Mouse (Mus musculus): ENCODE results near the gene Ccdc107.
A peak's percentile ranks its signal among the peaks of the same experiment; 100 is the strongest.
"Not testable (repeated sequence)": the region's sequence is repeated elsewhere in the genome, so short reads cannot be mapped to it uniquely, and the experiment has no call there.

The Ccdc107 gene

GRCm38 (mm10) chr4:43483535-43484091 is 9.1 kb upstream of the Ccdc107 start, which contains the start of gene Sit1:
Gene Sit1, minus strand, starts transcription at chr4:43483734.
- no peak for DNase-seq (ENCODE audit: extremely low spot score, low spot score)

- not testable (repeated sequence) for DNase-seq (ENCODE audit: extremely low spot score, low spot score)
Measured at GRCm38 (mm10) chr4:43485666-43486065, 7.0 kb upstream of the Ccdc107 start.

GRCm38 (mm10) chr4:43489611-43490010 is 3.1 kb upstream of the Ccdc107 start:
- DNase-seq (ENCODE audit: extremely low spot score, low spot score): no peak

GRCm38 (mm10) chr4:43490801-43491200 is 1.9 kb upstream of the Ccdc107 start:
- no peak for DNase-seq (ENCODE audit: extremely low spot score, low spot score)

GRCm38 (mm10) chr4:43492101-43492820 is 439 bp upstream of the Ccdc107 start:
- DNase-seq (ENCODE audit: extremely low spot score, low spot score): no peak

- DNase-seq (ENCODE audit: extremely low spot score, low spot score): peak; percentile 98
Measured at GRCm38 (mm10) chr4:43493186-43493845, 616 bp downstream of the Ccdc107 start.

- no peak for DNase-seq (ENCODE audit: extremely low spot score, low spot score)
Measured at GRCm38 (mm10) chr4:43493846-43494240, 1.1 kb downstream of the Ccdc107 start.

- no peak for DNase-seq (ENCODE audit: extremely low spot score, low spot score)
Measured at GRCm38 (mm10) chr4:43496587-43496986, 3.9 kb downstream of the Ccdc107 start.

GRCm38 (mm10) chr4:43497405-43497804 is 4.7 kb downstream of the Ccdc107 start:
- no peak for DNase-seq (ENCODE audit: extremely low spot score, low spot score)

GRCm38 (mm10) chr4:43497946-43498345 is 5.2 kb downstream of the Ccdc107 start:
- no peak for DNase-seq (ENCODE audit: extremely low spot score, low spot score)

GRCm38 (mm10) chr4:43498983-43499382 is 6.3 kb downstream of the Ccdc107 start:
- no peak for DNase-seq (ENCODE audit: extremely low spot score, low spot score)

GRCm38 (mm10) chr4:43499407-43500333 is 7.0 kb downstream of the Ccdc107 start, which contains the start of gene Arhgef39:
Gene Arhgef39, minus strand, starts transcription at chr4:43499695.
- DNase-seq (ENCODE audit: extremely low spot score, low spot score): peak; percentile 86

- no peak for DNase-seq (ENCODE audit: extremely low spot score, low spot score)
Measured at GRCm38 (mm10) chr4:43503041-43503440, 10.3 kb downstream of the Ccdc107 start.

GRCm38 (mm10) chr4:43503506-43503905 is 10.8 kb downstream of the Ccdc107 start:
- no peak for DNase-seq (ENCODE audit: extremely low spot score, low spot score)

GRCm38 (mm10) chr4:43504269-43504668 is 11.6 kb downstream of the Ccdc107 start:
- DNase-seq (ENCODE audit: extremely low spot score, low spot score): no peak

GRCm38 (mm10) chr4:43506074-43506473 is 13.4 kb downstream of the Ccdc107 start:
- DNase-seq (ENCODE audit: extremely low spot score, low spot score): no peak

- no peak for DNase-seq (ENCODE audit: extremely low spot score, low spot score)
Measured at GRCm38 (mm10) chr4:43506536-43507185, 14.0 kb downstream of the Ccdc107 start, which contains the start of gene Car9. Gene Car9, plus strand, starts transcription at chr4:43506966.

GRCm38 (mm10) chr4:43507938-43508665 is 15.4 kb downstream of the Ccdc107 start:
- no peak for DNase-seq (ENCODE audit: extremely low spot score, low spot score)

- peak; percentile 62 for DNase-seq (ENCODE audit: extremely low spot score, low spot score)
Measured at GRCm38 (mm10) chr4:43508666-43508997, 15.9 kb downstream of the Ccdc107 start.

GRCm38 (mm10) chr4:43509109-43509508 is 16.4 kb downstream of the Ccdc107 start:
- no peak for DNase-seq (ENCODE audit: extremely low spot score, low spot score)
